Mouse (Mus musculus): ENCODE measurements around the gene Prkar1b.

Gene Prkar1b

DNA sequence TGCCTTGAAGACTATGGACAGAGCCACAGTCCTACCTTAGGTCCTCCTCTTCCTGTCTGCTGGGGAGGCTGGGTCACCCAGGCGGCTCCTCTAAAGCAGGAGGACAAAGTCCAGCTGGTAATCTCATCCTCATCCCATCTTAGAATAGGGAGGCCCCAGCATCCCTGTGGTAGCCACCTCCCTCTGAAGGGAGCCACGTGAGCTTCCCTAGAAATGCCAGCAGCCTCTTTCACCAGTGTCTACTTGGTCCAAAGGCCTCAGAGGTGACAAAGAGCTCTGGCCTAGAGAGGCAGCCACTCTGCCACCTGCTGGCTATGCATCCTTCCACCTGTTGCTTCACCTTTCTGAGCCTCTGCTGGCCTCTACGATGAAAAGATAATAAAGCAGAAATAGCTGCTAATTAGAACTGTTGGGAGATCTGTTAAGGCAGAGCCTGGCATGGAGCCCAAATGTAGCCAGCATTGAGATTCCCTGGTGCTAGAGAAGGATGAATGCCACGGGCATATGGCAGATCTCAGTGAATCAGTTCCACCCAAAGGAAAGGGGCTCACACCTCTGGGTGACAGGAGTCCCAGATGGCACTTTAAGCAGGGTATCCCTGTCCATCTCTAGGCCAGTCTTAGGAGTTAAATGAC lies 142.5 kb downstream of the Prkar1b start:
- DNase-seq (ENCODE audit: low read depth in 1 of 2, low spot score in 2 of 2) = no peak

DNA sequence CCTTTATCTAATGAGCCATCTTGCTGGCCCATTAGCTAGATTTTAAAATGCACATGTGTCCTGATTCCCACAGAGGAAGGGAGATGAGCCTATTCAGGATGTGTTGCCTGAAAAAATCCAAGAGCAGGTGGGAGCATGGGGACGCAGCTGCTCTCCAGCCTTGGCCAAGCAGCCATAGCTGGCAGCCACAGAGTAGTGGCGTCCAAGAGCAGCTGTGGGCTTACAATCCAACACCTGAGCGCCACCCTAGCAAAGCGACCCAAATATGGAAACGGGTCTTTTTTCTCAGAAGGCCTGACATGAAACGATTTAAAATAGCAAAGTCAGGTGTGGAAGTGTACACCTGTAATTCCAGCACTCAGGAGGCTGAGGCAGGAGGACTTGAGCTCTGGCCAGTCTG lies 145.2 kb downstream of the Prkar1b start:
- DNase-seq (ENCODE audit: low read depth in 1 of 2, low spot score in 2 of 2) = no peak

DNA sequence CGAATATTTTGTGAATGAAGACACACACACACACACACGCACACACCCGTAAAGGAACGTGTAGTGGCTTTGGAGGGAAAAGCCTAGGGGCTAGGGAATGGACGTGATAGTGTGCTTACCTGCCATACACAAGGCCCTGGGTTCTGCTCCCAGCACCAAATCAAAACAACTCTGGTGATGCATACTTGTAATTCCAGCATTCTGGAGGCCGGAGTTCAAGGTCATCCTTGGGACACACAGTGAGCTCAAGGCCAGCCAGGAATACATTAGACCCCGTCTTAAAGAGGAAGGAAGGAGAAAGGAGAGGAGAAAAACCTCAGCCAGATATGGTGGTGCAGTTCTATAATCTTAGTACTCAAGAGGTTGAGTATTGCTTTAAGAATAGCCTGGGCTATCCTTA lies 150.1 kb downstream of the Prkar1b start:
- DNase-seq (ENCODE audit: low read depth in 1 of 2, low spot score in 2 of 2) = no peak

- no peak for DNase-seq (ENCODE audit: low read depth in 1 of 2, low spot score in 2 of 2)
Measured at GRCm38 (mm10) chr5:138997936-138998580, 151.7 kb downstream of the Prkar1b start.

DNA sequence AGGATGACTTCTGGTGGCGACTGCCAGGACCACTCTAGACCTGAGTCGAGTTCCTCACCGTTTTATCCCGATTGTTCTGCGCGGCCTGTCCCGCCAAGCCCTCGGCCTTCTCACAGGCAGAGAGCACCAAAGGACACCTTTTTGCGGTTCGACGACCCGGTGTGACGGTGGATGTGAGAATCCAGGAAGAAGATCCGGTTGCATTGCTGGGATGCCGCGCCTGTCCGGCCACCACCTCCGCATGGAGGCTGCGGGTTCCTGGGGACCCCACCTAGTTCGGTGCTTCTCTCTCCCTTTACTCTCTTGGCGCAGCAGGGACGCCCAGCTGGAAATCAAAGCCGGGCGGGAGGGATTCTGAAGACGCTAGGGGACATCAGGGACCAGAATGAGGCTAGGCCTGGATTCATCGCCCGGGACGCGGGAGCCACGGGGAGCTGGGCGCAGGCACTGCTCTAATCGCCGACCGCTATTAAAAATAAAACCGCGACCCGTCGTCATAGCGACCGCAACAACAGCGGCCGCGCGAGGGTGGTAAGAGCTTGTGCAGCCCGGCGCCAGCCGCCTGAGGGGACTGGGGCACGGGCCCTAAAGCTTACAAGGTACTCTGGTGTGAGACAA lies 152.5 kb downstream of the Prkar1b start, which contains the start of gene Pdgfa:
TSS of gene Pdgfa (minus strand) at position 200 of the 618 bp plus-strand sequence.
- DNase-seq (ENCODE audit: low read depth in 1 of 2, low spot score in 2 of 2) = no peak

DNA sequence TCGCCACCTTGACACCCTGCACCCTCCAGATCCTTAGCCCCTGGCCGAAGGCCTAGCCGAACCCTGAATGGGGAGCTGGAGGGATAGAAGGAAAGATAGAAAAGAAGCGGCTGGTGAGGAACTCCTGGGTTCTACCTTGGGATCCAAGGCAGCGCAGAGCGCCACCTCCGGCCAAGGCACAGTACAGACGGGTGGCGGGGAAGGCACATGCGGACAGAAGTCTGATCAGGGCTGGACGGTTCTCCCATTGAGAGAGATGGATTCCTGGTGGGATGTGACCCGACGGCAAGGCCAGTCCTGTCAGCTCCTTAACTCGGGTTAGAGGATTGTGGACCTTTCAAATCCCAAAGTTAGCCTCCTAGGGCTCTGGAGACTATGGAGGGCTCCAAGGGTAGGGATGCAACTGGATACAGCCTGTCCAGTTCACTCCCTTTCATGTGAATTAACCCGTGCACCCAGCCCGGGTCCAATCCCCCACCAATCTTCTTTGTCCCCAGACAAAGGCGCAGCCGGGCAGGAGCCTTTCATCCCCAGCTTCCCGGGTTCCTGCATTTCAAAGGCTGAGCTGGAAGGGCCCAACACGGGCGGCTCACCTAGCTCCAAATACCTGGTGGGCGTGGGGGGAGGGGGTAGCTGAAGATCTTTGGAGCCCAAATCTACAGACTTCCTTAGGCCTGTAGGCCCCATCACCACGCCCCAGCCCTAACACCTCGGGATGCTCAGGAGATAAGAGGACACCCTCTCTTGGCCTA lies 153.3 kb downstream of the Prkar1b start:
- DNase-seq (ENCODE audit: low read depth in 1 of 2, low spot score in 2 of 2) = no peak

DNA sequence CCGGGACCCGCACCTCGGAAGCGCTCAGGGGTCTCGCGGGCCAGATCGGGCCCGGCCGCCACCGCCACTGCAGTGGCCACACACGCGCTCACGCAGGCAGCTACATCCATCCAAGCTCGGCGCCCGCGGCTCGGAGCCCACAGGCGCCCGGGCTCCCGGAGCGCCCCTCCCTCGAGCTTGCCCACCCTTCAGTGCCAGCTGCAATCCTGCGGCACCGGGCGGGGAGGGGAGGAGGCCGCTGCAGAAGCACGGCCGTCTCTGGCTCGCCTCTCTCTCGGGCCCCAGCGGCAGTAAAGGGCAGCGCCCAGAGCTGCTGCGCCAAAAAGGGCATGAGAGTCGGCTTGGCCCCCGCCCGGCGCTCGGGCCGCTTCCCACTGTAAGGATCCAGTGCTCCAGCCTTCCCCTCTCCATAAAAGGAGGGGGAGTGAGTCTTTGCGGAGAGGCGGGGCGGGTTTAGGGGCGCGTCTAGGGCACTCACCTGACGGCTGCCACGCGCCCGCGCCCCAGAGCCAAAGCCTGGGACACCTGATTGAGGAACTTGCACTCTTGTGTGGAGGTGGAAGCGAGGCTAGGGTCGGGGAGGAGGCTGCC lies 154.0 kb downstream of the Prkar1b start:
- peak in 1 of 2 experiments; percentile 33 for DNase-seq (ENCODE audit: low read depth in 1 of 2, low spot score in 2 of 2)

DNA sequence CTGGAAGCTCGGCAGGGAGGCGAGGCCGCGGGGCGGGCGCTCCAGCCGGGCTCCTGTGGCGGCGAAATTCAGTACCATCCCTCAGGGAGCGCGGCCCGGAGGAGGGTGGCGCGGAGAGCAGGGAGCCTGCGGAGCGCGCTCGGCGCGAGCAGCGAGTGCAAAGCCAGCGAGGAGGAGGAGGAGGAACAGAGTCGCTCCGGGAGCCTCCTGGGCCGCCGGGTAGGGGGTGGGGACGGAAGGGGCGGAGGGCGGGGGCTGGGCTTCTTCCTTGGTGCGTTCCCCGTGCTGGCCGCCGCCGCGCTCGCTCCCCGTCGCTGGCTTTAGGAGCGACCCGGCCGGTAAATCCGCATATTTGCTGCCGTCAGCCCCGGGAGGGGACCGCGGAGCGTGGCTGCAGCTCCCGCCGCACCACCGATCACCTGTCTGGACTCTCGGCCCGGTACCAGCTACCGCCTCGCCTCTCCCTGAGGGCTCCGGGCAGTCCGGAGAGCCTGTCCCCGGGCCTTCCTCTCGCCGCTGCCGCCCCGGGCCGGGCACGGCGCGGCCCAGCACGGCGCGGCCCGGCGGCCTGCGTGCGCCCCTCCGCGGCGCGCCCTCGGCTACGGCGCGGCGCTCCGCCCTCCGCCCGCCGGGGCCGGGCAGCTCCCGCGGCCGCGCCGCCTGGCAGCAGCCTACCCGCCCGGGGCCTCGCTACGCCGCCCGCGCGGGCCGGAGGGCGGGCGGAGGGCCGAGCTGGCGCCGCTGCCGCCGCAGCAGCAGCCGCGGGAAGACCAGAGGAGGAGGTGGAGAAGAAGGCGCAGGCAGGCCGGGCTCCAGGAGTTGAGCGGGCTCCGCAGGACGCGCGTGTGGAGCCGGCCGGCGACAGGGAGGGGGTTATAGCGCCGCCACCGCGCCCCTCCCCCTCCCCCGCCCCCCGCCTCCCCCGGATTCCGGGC lies 154.7 kb downstream of the Prkar1b start:
- DNase-seq (ENCODE audit: low read depth in 1 of 2, low spot score in 2 of 2) = no peak

GRCm38 (mm10) chr5:138994108-138994785 lies 155.6 kb downstream of the Prkar1b start:
- no peak for DNase-seq (ENCODE audit: low read depth in 1 of 2, low spot score in 2 of 2)

DNA sequence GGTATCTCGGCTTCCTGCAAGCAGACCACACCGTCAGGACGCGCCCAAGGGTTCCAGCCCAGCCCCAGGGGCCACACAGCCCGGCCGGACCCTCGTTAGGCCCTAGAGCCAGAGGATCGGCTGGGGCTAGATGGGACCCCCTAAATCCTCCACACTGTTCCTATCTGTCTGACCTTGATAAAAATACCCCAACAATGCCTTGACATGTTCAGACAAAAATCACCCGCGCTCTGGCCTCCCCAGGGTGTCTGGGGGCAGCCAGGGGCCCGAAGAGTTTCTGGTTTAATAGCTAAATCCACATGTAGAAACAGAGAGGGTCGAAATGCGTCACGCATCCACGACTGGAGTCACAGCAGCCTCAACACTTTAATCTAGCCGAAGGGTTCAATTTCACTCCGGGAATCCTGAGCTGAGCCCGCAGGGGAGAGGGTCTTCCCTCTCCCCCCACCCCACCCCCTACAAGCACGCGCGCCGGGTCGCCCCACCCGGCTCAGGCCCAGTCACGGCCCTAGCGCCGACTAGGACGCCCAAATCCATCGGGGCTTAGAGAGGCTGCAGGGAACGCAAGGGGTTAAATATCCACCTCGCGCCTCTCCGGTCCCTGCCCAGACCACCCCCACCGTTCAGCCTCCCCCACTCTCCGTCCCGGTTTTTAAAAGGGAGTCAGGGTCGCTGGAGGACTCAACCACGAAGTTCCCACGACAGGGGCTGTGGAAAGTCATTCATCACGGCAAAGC lies 156.3 kb downstream of the Prkar1b start:
- no peak for DNase-seq (ENCODE audit: low read depth in 1 of 2, low spot score in 2 of 2)

GRCm38 (mm10) chr5:138992611-138993370 lies 157.0 kb downstream of the Prkar1b start:
- no peak for DNase-seq (ENCODE audit: low read depth in 1 of 2, low spot score in 2 of 2)

- no peak for DNase-seq (ENCODE audit: low read depth in 1 of 2, low spot score in 2 of 2)
Measured at GRCm38 (mm10) chr5:138991734-138992133, 158.1 kb downstream of the Prkar1b start.

GRCm38 (mm10) chr5:138990659-138991380 lies 159.0 kb downstream of the Prkar1b start:
- no peak for DNase-seq (ENCODE audit: low read depth in 1 of 2, low spot score in 2 of 2)

DNA sequence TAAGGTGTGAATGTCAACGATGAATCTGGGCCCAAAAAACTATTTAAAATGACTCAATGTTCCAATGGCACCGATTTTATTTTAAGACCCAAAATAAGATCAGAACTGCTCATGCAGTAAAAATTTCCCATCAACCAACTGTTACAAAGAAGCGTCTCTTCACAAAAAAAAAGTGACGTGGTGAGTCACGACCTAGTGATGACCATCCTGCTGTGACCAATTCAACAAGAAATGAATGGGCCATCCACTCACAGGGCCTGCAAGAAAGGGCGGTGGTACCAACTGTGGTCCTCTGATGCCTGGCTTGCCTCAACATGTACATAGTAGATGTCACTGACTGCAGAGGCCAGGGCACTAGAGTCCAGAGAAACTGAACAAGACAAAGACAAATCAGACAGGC lies 160.2 kb downstream of the Prkar1b start:
- no peak for DNase-seq (ENCODE audit: low read depth in 1 of 2, low spot score in 2 of 2)

DNA sequence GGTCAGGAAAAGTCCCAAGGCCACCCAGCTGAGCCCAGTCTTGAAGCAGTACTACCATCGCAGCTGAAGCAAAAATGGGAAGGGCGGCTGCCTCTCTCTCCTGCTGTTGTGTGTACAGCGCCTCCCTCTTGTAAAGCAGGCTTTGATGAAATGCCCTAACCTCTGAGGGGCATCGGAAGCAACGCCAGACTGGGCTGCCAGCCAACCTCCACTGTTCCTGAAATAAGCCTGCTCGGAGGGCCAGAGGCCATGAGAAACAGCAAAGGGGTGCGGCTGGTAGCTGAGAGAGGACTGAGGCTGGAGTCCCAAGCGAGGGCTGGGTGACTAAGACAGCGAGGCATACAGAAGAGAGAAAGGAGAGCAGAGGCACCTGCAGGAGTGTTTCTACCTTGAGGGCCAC lies 161.0 kb downstream of the Prkar1b start:
- no peak for DNase-seq (ENCODE audit: low read depth in 1 of 2, low spot score in 2 of 2)

GRCm38 (mm10) chr5:138987994-138988393 lies 161.8 kb downstream of the Prkar1b start:
- DNase-seq (ENCODE audit: low read depth in 1 of 2, low spot score in 2 of 2) = no peak

GRCm38 (mm10) chr5:138981921-138982320 lies 167.9 kb downstream of the Prkar1b start:
- no peak for DNase-seq (ENCODE audit: low read depth in 1 of 2, low spot score in 2 of 2)

- DNase-seq (ENCODE audit: low read depth in 1 of 2, low spot score in 2 of 2) = no peak
Measured at GRCm38 (mm10) chr5:138980608-138981007, 169.2 kb downstream of the Prkar1b start.

All from monocyte, adult 2 months (primary cell).